Mouse (Mus musculus) intestine, embryonic 14.5 days (tissue): ENCODE results near the gene Fam20a. TPM values are rescaled to one million over a fixed set of nuclear protein-coding genes. Genes with fewer than 3 reads are reported as not detected.

Experiments used
- ATAC-seq: fragments of 200-750 bp; cut with Nextera tagmentation; replicated peaks from 2 replicates; pipeline ENCODE4 v1.8.0; 2017; ENCODE audit warnings: low read depth, moderate number of reproducible peaks, moderate TSS enrichment, moderate library complexity; ENCODE audit not compliant: low FRiP score, low TSS enrichment
- DNase-seq: peaks from one replicate; pipeline ENCODE4 v3.0.0-alpha.2; 2018; ENCODE audit warnings: low spot score
- H3K27ac ChIP-seq: fragments of 300-500 bp; sonication (generic); 2 replicates; pipeline ENCODE4 v1.5.1; 2014; ENCODE audit warnings: low read depth, mild to moderate bottlenecking, control low read depth
- H3K27me3 ChIP-seq: fragments of 300-500 bp; sonication (generic); replicated peaks from 2 replicates; pipeline ENCODE4 v1.6.1; 2014; ENCODE audit warnings: low read length, control low read depth; ENCODE audit not compliant: control insufficient read depth, insufficient read depth
- H3K36me3 ChIP-seq: fragments of 300-500 bp; sonication (generic); 2 replicates; pipeline ENCODE4 v1.6.1; 2014; ENCODE audit warnings: low read length, control low read depth; ENCODE audit not compliant: control insufficient read depth, insufficient read depth
- H3K4me1 ChIP-seq: fragments of 300-500 bp; sonication (generic); replicated peaks from 2 replicates; pipeline ENCODE4 v1.6.1; 2014; ENCODE audit warnings: low read length, control low read depth, mixed read lengths; ENCODE audit not compliant: control insufficient read depth, insufficient read depth
- H3K4me2 ChIP-seq: fragments of 300-500 bp; sonication (generic); 2 replicates; pipeline ENCODE4 v1.6.1; 2014; ENCODE audit warnings: low read length
- H3K4me3 ChIP-seq: fragments of 300-500 bp; sonication (generic); 2 replicates; pipeline ENCODE4 v1.5.1; 2014; ENCODE audit warnings: low read depth, low read length, control low read depth, mixed read lengths
- H3K9ac ChIP-seq: fragments of 300-500 bp; sonication (generic); 2 replicates; pipeline ENCODE4 v1.6.1; 2014; ENCODE audit warnings: mild to moderate bottlenecking, low read length
- H3K9me3 ChIP-seq: fragments of 300-500 bp; sonication (generic); 2 replicates; pipeline ENCODE4 v1.6.1; 2016; ENCODE audit warnings: low read length, control low read depth; ENCODE audit not compliant: control insufficient read depth
- WGBS: fragments of 180-500 bp; shearing (Covaris S2); extraction: QIAGEN DNeasy Blood & Tissue Kit; methylation state at CpG from one replicate; pipeline ENCODE4 v1.1.7; 2014; 5-methylcytosine and 5-hydroxymethylcytosine counted together
- polyA plus RNA-seq: library from polyadenylated mRNA; unstranded; fragments of >200 nt; fragmentation: Nextera tagmentation; extraction: Ambion mirVana; gene quantifications from 2 replicates; pipeline ENCODE4 v1.2.1, GENCODE M21; 2014

Gene Fam20a
- polyA plus RNA-seq, 1 experiment from 2014 or later: 1.7 TPM

GRCm38 (mm10) chr11:109745210-109745609 is 23.1 kb upstream of the Fam20a start:
- ATAC-seq: no peak
- WGBS: 74% methylated on average over 4 of the region's 4 CpGs

GRCm38 (mm10) chr11:109737967-109738366 is 15.9 kb upstream of the Fam20a start:
- Histone ChIP-seq H3K9me3 (no peaks in the 10 kb centered on the region), H3K4me1 (no peaks in the 10 kb centered on the region), H3K27ac (no peak overlapping the region), H3K9ac (no peak overlapping the region), H3K4me3 (no peak overlapping the region), H3K36me3 (no peaks in the 10 kb centered on the region), H3K4me2 (no peak overlapping the region), H3K27me3 (no peaks in the 10 kb centered on the region)
- DNase-seq: no peak
- 44% methylated on average over 3 of the region's 3 CpGs for WGBS
- ATAC-seq: no peak

More at GRCm38 (mm10) chr11:109745210-109745609, 23.1 kb upstream of the Fam20a start:
- Histone ChIP-seq H3K27me3 (no peaks in the 10 kb centered on the region), H3K36me3 (no peaks in the 10 kb centered on the region), H3K27ac (no peak overlapping the region), H3K4me2 (no peak overlapping the region), H3K9ac (no peak overlapping the region), H3K4me3 (no peak overlapping the region), H3K9me3 (no peaks in the 10 kb centered on the region), H3K4me1 (no peaks in the 10 kb centered on the region)
- DNase-seq: no peak

- H3K27me3 ChIP-seq: no peaks in the 10 kb centered on the region
- DNase-seq: no peak
- no peak overlapping the region for H3K4me3 ChIP-seq
- H3K9me3 ChIP-seq: no peaks in the 10 kb centered on the region
- 73% methylated on average over 3 of the region's 3 CpGs for WGBS
- no peak overlapping the region for H3K4me2 ChIP-seq
- H3K27ac ChIP-seq: no peak overlapping the region
- no peaks in the 10 kb centered on the region for H3K4me1 ChIP-seq
- no peaks in the 10 kb centered on the region for H3K36me3 ChIP-seq
- ATAC-seq: no peak
- H3K9ac ChIP-seq: no peak overlapping the region
Observed at GRCm38 (mm10) chr11:109736406-109736805, 14.3 kb upstream of the Fam20a start.

GRCm38 (mm10) chr11:109734341-109734740 is 12.3 kb upstream of the Fam20a start:
- no peaks in the 10 kb centered on the region for H3K36me3 ChIP-seq
- H3K27me3 ChIP-seq: no peaks in the 10 kb centered on the region
- no peak overlapping the region for H3K9ac ChIP-seq
- H3K9me3 ChIP-seq: no peaks in the 10 kb centered on the region
- H3K4me2 ChIP-seq: no peak overlapping the region
- H3K4me1 ChIP-seq: no peaks in the 10 kb centered on the region
- no peak for DNase-seq
- WGBS: 92% methylated on average over 1 of the region's 1 CpGs
- no peak for ATAC-seq
- H3K27ac ChIP-seq: no peak overlapping the region
- H3K4me3 ChIP-seq: no peak overlapping the region

- no peaks in the 10 kb centered on the region for H3K36me3 ChIP-seq
- DNase-seq (no peak), ATAC-seq (no peak)
- H3K9ac ChIP-seq: no peak overlapping the region
- no peaks in the 10 kb centered on the region for H3K27me3 ChIP-seq
- H3K27ac ChIP-seq: no peak overlapping the region
- 69% methylated on average over 8 of the region's 8 CpGs for WGBS
- H3K4me3 ChIP-seq: no peak overlapping the region
- no peaks in the 10 kb centered on the region for H3K4me1 ChIP-seq
- H3K4me2 ChIP-seq: no peak overlapping the region
- no peaks in the 10 kb centered on the region for H3K9me3 ChIP-seq
Observed at GRCm38 (mm10) chr11:109732726-109733438, 10.8 kb upstream of the Fam20a start.

- Histone ChIP-seq H3K36me3 (no peaks in the 10 kb centered on the region), H3K27ac (no peak overlapping the region), H3K4me2 (no peak overlapping the region), H3K9ac (no peak overlapping the region), H3K4me3 (no peak overlapping the region), H3K4me1 (no peaks in the 10 kb centered on the region), H3K27me3 (no peaks in the 10 kb centered on the region), H3K9me3 (no peaks in the 10 kb centered on the region)
- ATAC-seq (no peak), DNase-seq (no peak)
- WGBS: 83% methylated on average over 3 of the region's 3 CpGs
Observed at GRCm38 (mm10) chr11:109728371-109728770, 6.3 kb upstream of the Fam20a start.

- peaks cover 13% of the 10 kb centered on the region for H3K4me1 ChIP-seq
- H3K9ac ChIP-seq: no peak overlapping the region
- DNase-seq: no peak
- 31% methylated on average over 4 of the region's 4 CpGs for WGBS
- no peaks in the 10 kb centered on the region for H3K9me3 ChIP-seq
- H3K4me3 ChIP-seq: no peak overlapping the region
- H3K36me3 ChIP-seq: no peaks in the 10 kb centered on the region
- H3K27ac ChIP-seq: no peak overlapping the region
- no peak for ATAC-seq
- H3K27me3 ChIP-seq: 0 out of 2 replicates have a peak, but pooled peaks cover 3% of the 10 kb centered on the region
- 0 out of 2 replicates have a peak overlapping the region, but pooled peaks have one; percentile 91 for H3K4me2 ChIP-seq
Observed at GRCm38 (mm10) chr11:109722711-109723110, 632 bp upstream of the Fam20a start.

- no peaks in the 10 kb centered on the region for H3K9me3 ChIP-seq
- H3K9ac ChIP-seq: peak overlapping the region; percentile 25
- peak; percentile 79 for DNase-seq
- H3K4me1 ChIP-seq: peaks cover 13% of the 10 kb centered on the region
- H3K27me3 ChIP-seq: 0 out of 2 replicates have a peak, but pooled peaks cover 3% of the 10 kb centered on the region
- peak; percentile 78 for ATAC-seq
- H3K36me3 ChIP-seq: no peaks in the 10 kb centered on the region
- peak overlapping the region; percentile 91 for H3K4me2 ChIP-seq
- H3K27ac ChIP-seq: no peak overlapping the region
- H3K4me3 ChIP-seq: peak overlapping the region; percentile 35
- WGBS: 1% methylated on average over 40 of the region's 40 CpGs
Observed at GRCm38 (mm10) chr11:109721320-109721780, 729 bp downstream of the Fam20a start.
